Mouse (Mus musculus) forebrain, embryonic 10.5 days (tissue): ENCODE data around the gene Hsf5. TPM values are rescaled to one million over a fixed set of nuclear protein-coding genes. Genes with fewer than 3 reads are reported as not detected.

Experiments used
- DNase-seq: peaks from one replicate; pipeline ENCODE4 v3.0.0-alpha.2; 2017; ENCODE audit warnings: low spot score; ENCODE audit errors: extremely low spot score
- H3K27ac ChIP-seq: fragments of 300-500 bp; sonication (generic); 2 replicates; pipeline ENCODE4 v1.5.1; 2016; ENCODE audit warnings: mild to moderate bottlenecking
- H3K27me3 ChIP-seq: fragments of 300-500 bp; sonication (generic); 2 replicates; pipeline ENCODE4 v1.6.1; 2016; ENCODE audit warnings: mild to moderate bottlenecking; ENCODE audit not compliant: poor library complexity, severe bottlenecking
- H3K36me3 ChIP-seq: fragments of 300-500 bp; sonication (generic); replicated peaks from 2 replicates; pipeline ENCODE4 v1.6.1; 2016; ENCODE audit warnings: mild to moderate bottlenecking, moderate library complexity
- H3K4me1 ChIP-seq: fragments of 300-500 bp; sonication (generic); 2 replicates; pipeline ENCODE4 v1.6.1; 2016
- H3K4me3 ChIP-seq: fragments of 300-500 bp; sonication (generic); 2 replicates; pipeline ENCODE4 v1.5.1; 2016; ENCODE audit warnings: mild to moderate bottlenecking, moderate library complexity
- H3K9me3 ChIP-seq: fragments of 300-500 bp; sonication (generic); 2 replicates; pipeline ENCODE4 v1.6.1; 2016; ENCODE audit warnings: mild to moderate bottlenecking, moderate library complexity
- WGBS: fragments of 180-500 bp; shearing (Covaris S2); methylation state at CpG from one replicate; pipeline ENCODE4 v1.1.7; 2016; 5-methylcytosine and 5-hydroxymethylcytosine counted together
- polyA plus RNA-seq: library from polyadenylated mRNA; unstranded; fragments of >200 nt; fragmentation: Nextera tagmentation; extraction: Ambion mirVana; gene quantifications from 2 replicates; pipeline ENCODE4 v1.2.1, GENCODE M21; 2016

Gene Hsf5
- polyA plus RNA-seq, 1 experiment from 2014 or later, result 0.31 TPM

DNA sequence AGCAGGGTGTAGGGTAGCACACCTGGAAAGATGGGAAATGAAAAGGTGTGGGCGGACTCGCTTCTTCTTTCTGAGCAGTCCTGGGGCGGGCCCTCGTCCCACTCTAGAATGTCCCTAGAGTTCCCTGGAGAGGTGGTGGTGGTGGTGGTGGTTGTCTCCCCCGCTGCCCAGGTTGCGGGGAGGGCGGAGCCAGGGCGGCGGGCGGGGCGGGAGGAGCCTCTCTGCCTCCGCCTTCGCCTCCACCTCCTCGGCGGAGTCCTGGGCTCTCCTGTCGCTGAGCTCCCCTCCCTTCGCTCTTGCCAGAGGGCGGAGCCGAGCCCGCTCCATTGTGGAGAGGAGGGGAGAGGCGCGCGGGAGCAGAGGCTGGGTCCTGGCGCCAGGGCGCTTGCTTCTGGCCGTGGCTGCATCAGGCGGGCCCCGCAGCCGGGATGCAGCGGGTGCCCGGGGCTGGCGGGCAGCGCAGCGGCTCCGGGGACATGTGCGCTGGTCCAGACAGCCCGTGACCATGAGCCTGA, 21.6 kb upstream of the Hsf5 start:
- H3K27ac ChIP-seq, result peak overlapping the region; percentile 95
- 1% methylated on average over 36 of the region's 37 CpGs for WGBS
- no peaks in the 10 kb centered on the region for H3K9me3 ChIP-seq
- peaks cover 61% of the 10 kb centered on the region for H3K4me1 ChIP-seq
- DNase-seq, result peak; percentile 88
- peaks cover 54% of the 10 kb centered on the region for H3K36me3 ChIP-seq
- peak overlapping the region; percentile 80 for H3K4me3 ChIP-seq
- no peaks in the 10 kb centered on the region for H3K27me3 ChIP-seq

DNA sequence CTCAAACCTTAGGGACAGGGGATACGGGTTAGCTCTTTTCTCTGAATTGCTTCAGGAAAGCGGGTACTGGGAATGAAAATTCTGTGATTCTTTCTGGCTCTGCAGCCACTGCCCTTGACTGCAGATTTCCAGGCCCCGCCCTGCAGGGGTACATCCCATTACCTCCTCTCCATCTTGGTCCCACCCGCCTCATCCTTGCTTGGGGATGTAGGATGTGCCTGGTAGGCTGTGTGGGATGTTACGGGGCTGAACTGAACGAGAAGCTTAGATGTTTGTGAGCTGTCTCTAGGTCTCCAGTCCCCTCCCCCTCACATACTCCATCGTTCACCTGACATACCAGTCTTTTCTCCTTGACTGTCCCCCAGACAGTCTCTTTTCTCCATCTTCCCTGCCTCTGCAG, 21.0 kb upstream of the Hsf5 start:
- H3K27ac ChIP-seq, result peak overlapping the region; percentile 95
- H3K4me1 ChIP-seq, result peaks cover 55% of the 10 kb centered on the region
- peaks cover 60% of the 10 kb centered on the region for H3K36me3 ChIP-seq
- peak overlapping the region; percentile 80 for H3K4me3 ChIP-seq
- DNase-seq, result no peak
- no peaks in the 10 kb centered on the region for H3K9me3 ChIP-seq
- 11% methylated on average over 7 of the region's 7 CpGs for WGBS
- H3K27me3 ChIP-seq, result no peaks in the 10 kb centered on the region

DNA sequence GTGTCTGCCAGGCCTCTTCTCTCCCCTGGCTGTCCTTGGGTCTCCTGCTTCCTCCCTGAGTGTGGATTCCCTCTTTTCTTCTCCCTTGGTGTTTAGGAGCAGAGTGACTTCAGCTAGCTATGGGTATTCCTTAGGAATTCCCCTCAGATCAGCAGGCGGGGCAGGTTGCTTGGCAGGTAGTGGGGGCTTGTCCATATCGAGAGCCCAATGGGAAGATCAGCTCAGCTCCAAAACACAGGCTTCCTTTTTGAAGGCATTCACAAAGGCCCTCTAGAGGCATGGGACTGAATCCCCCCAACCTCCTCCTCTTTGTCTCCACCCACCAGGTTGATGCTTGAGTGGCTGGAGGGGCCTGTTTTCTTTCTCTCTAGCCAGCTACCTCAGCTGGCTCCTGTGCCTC, 20.5 kb upstream of the Hsf5 start:
- H3K27ac ChIP-seq, result peak overlapping the region; percentile 95
- H3K27me3 ChIP-seq, result no peaks in the 10 kb centered on the region
- peaks cover 65% of the 10 kb centered on the region for H3K36me3 ChIP-seq
- no peaks in the 10 kb centered on the region for H3K9me3 ChIP-seq
- WGBS, result 37% methylated on average over 2 of the region's 2 CpGs
- peaks cover 55% of the 10 kb centered on the region for H3K4me1 ChIP-seq
- peak overlapping the region; percentile 80 for H3K4me3 ChIP-seq
- DNase-seq, result no peak

DNA sequence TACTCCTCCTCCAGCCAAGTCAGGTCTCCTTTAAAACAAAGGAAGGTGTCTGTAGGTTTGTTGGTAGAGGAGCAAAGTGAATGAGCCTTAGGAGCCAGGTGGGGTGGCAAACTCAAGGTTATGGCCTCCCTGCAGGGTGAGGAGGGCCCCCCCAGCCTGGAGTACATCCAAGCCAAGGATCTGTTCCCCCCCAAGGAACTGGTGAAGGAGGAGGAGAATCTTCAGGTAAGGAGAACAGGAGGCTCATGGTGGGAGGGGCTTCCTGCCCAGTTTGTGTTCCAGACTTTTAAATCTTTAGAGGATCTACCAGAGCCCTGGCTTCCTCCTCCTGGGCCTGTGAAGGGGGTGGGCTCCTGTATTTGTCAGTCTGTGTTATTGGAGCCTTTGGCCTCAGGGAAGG, 19.9 kb upstream of the Hsf5 start:
- Histone ChIP-seq H3K9me3 (no peaks in the 10 kb centered on the region), H3K27me3 (no peaks in the 10 kb centered on the region), H3K36me3 (peaks cover 71% of the 10 kb centered on the region), H3K27ac (peak overlapping the region; percentile 95), H3K4me3 (peak overlapping the region; percentile 80), H3K4me1 (peaks cover 55% of the 10 kb centered on the region)
- no peak for DNase-seq

DNA sequence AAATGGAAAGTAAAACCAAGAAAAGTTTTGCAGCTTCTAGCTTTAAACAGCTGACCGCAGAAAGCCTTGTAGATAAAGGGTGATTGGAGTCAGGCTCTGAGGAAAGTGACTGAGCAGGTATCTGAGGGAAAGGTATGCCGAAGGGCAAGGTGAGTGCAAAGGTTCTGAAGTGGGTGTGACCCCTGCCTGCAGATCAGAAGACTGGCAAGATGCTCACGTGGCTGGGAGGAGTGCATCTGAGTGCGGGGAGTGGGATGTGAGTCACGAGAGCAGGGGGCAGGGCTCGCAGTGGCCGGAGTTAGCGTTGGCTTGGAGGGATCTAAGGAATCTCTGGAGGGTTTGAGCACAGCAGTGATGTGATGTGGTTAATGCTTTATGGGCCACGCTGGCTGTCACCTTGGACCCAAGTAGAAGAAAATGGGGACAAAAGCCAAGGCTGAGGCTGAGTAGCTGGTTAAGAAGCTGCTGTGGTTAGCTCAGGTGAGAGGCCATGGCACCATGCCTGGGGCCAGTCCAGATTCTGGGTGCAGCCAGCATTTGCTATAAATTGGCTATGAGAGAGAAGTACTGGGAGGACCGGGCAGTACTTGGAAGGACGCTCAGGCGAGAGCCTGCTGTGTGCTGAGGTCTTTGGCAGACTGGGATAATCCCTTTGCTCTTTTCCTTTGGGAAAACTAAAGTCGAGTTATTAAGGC, 17.4 kb upstream of the Hsf5 start:
- peaks cover 87% of the 10 kb centered on the region for H3K36me3 ChIP-seq
- no peaks in the 10 kb centered on the region for H3K27me3 ChIP-seq

DNA sequence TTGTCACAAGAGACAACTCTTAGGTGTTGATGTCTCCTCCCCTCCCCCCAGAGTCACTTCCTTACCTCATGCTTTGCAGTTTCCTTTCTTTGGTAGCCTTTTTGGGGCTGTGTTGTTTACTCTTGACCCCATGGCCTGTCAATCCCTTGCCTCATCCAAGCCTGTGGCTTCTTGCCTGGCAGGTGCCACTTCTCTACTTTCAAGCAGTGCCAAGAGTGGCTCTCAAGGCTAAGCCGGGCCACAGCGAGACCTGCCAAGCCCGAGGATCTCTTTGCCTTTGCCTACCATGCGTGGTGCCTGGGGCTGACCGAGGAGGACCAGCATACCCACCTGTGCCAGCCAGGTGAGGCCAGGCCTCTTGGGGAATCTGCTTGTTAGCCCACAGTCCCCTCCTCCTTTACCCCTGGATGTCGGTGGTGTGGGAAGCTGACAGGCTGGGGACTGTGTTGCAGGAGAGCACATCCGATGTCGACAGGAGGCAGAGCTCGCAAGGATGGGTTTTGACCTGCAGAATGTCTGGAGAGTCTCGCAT, 16.6 kb upstream of the Hsf5 start:
- H3K27ac ChIP-seq, result no peak overlapping the region
- H3K27me3 ChIP-seq, result no peaks in the 10 kb centered on the region
- H3K4me1 ChIP-seq, result peaks cover 22% of the 10 kb centered on the region
- peaks cover 92% of the 10 kb centered on the region for H3K36me3 ChIP-seq
- H3K4me3 ChIP-seq, result no peak overlapping the region
- DNase-seq, result no peak
- no peaks in the 10 kb centered on the region for H3K9me3 ChIP-seq
- WGBS, result 95% methylated on average over 10 of the region's 10 CpGs

More for the DNA sequence above, 17.4 kb upstream of the Hsf5 start:
- no peak for DNase-seq
- no peak overlapping the region for H3K27ac ChIP-seq
- no peaks in the 10 kb centered on the region for H3K9me3 ChIP-seq
- H3K4me3 ChIP-seq, result no peak overlapping the region
- H3K4me1 ChIP-seq, result peaks cover 31% of the 10 kb centered on the region
- WGBS, result 91% methylated on average over 13 of the region's 13 CpGs

DNA sequence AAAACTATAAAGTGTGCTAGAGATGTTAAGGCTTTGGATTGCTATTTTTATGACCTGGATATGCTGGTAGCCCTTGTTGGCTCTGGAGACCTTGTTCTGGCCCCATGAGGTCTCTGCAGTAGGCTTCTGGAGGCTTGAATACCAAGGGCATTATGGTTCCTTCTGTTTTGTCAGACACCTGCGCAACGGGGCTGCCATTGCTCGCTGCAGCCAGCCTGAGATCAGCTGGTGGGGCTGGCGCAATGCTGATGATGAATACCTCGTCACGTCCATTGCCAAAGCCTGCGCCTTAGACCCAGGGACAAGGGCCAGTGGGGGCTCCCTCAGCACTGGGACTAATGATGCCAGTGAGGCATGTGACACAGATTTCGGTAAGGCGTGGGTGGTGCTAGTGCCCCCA, 14.7 kb upstream of the Hsf5 start:
- 96% methylated on average over 9 of the region's 9 CpGs for WGBS
- peaks cover 100% of the 10 kb centered on the region for H3K36me3 ChIP-seq

DNA sequence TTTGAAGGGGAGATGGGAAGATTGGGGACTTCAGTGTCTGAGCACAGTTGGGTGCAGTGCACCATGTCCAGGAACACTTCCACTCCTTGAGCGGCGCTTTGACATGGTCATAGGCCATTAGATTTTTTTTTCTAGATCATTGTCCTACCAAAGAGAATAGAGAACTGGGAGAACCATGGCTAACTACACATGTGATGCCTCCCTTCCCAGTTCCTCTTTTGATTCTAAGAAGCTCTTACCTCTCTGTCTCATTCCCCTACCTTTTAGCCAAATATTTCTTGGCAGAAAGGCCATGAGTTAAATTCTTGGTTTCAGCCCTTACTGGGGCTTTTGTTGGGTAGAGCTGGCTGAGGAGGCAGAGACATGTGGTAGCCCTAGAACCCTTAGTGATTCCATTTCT, 13.4 kb upstream of the Hsf5 start:
- H3K4me1 ChIP-seq, result no peaks in the 10 kb centered on the region
- H3K27ac ChIP-seq, result no peak overlapping the region
- H3K27me3 ChIP-seq, result no peaks in the 10 kb centered on the region
- H3K4me3 ChIP-seq, result no peak overlapping the region
- no peaks in the 10 kb centered on the region for H3K9me3 ChIP-seq
- peaks cover 100% of the 10 kb centered on the region for H3K36me3 ChIP-seq
- WGBS, result 99% methylated on average over 2 of the region's 2 CpGs
- no peak for DNase-seq

More for the DNA sequence above, 14.7 kb upstream of the Hsf5 start:
- H3K4me1 ChIP-seq, result peaks cover 4% of the 10 kb centered on the region
- H3K4me3 ChIP-seq, result no peak overlapping the region
- no peak for DNase-seq
- no peaks in the 10 kb centered on the region for H3K9me3 ChIP-seq
- H3K27me3 ChIP-seq, result no peaks in the 10 kb centered on the region
- no peak overlapping the region for H3K27ac ChIP-seq

DNA sequence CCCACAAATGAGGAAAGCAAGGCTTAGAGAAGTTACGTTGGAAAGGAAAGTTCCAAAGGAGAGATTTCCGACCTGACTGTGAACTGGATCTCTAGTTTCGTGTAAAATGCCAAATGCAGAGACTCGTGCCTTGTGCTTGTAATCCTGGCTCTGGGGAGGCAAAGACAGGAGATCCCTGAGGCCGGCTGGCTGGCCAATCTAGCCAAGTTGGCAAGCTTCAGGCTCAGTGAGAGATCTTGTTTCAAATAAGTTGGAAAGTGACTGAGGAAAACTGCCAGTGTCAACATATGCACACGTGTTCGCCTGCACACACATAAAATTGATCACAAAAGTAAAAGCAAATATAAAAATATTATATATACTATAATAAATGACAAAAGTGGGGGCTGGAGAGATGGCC, 7.7 kb upstream of the Hsf5 start:
- Histone ChIP-seq H3K4me1 (no peaks in the 10 kb centered on the region), H3K27ac (no peak overlapping the region), H3K27me3 (no peaks in the 10 kb centered on the region), H3K4me3 (no peak overlapping the region), H3K9me3 (no peaks in the 10 kb centered on the region), H3K36me3 (peaks cover 100% of the 10 kb centered on the region)
- no peak for DNase-seq
- 90% methylated on average over 7 of the region's 7 CpGs for WGBS

DNA sequence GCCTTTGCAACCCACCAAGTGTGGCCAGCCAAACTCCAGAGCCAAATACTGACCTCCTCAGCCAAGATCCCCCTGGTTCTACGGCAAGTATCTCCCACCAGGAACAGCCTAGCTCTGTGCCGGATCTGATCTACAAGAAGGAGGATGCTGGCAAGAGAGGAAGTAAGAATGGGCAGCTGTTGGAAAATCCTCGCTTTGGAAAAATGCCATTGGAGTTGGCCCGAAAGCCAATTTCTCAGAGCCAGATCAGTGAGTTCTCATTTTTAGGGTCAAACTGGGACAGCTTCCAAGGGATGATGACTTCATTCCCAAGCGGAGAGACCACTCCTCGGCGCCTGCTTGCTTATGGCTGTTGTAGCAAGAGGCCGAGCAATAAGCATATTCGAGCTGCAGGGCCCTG, 5.4 kb upstream of the Hsf5 start:
- Histone ChIP-seq H3K9me3 (no peaks in the 10 kb centered on the region; the same call in 1 of the 2 replicates), H3K4me1 (no peaks in the 10 kb centered on the region), H3K4me3 (no peak overlapping the region), H3K27ac (no peak overlapping the region), H3K27me3 (no peaks in the 10 kb centered on the region), H3K36me3 (peaks cover 100% of the 10 kb centered on the region)
- no peak for DNase-seq
- WGBS, result 98% methylated on average over 9 of the region's 9 CpGs

DNA sequence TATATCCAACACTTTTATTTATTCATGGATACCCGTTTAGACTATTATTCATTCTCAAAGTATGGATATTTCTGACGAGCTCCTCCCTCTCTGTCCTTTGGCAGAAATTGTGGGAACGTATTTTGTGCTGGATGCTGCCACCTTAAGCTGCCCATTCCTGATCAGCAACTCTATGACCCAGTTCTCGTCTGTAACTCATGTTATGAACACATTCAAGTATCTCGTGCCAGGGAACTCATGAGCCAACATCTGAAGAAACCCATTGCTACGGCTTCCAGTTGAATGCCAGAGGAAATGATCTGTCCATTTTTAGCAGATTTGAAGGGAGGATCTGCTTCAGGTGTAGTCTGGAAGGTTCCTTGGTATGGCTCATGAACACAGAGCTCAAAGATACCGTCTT, 3.0 kb upstream of the Hsf5 start:
- H3K36me3 ChIP-seq, result peaks cover 100% of the 10 kb centered on the region

DNA sequence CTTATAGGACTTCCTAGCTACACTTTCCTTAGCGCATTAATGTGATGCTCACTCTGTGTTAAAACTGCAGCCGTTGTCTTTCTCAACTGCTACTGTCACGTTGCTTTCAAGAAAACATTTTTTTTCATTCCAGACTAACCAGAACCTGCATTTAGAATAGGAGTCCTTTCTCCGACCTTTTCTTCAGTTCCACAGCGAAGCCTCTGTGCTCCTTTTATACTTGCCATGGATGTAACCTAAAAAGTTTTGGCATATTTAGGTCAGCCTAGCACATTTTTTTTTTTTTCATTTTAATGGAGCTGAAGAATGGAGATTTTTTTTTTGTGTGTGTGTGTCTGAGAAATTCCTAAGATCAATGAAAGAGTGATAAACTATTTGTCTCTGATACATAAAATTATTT, 1.4 kb upstream of the Hsf5 start:
- 95% methylated on average over 5 of the region's 5 CpGs for WGBS
- H3K9me3 ChIP-seq, result peaks cover 12% of the 10 kb centered on the region

More for the DNA sequence above, 3.0 kb upstream of the Hsf5 start:
- Histone ChIP-seq H3K9me3 (peaks cover 12% of the 10 kb centered on the region), H3K27ac (no peak overlapping the region), H3K4me3 (no peak overlapping the region), H3K4me1 (no peaks in the 10 kb centered on the region), H3K27me3 (no peaks in the 10 kb centered on the region)
- WGBS, result 91% methylated on average over 7 of the region's 7 CpGs
- DNase-seq, result no peak

DNA sequence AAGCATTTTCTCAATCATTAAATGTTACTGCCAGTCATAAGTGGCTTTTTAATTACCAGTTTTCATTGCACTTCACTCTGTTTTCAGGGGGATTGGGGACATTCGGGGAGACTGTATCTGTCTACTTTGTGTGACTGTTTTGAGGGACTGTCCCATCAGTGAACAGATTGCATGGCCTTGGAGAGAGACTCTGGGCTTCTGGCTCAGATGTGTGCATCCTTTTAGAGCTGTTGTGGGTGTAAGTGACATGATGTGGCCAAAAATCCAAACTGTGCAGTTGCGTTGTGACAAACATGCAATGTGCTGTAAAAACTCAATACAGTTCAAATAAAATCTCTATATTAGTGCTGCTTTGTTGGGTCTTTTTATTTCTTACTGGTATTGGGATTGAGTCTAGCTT, 1.0 kb upstream of the Hsf5 start:
- no peaks in the 10 kb centered on the region for H3K4me1 ChIP-seq
- H3K36me3 ChIP-seq, result peaks cover 98% of the 10 kb centered on the region
- 94% methylated on average over 2 of the region's 2 CpGs for WGBS

More for the DNA sequence above, 1.4 kb upstream of the Hsf5 start:
- no peaks in the 10 kb centered on the region for H3K4me1 ChIP-seq
- H3K27me3 ChIP-seq, result no peaks in the 10 kb centered on the region
- no peak overlapping the region for H3K27ac ChIP-seq
- DNase-seq, result no peak
- peaks cover 98% of the 10 kb centered on the region for H3K36me3 ChIP-seq
- H3K4me3 ChIP-seq, result no peak overlapping the region

More for the DNA sequence above, 1.0 kb upstream of the Hsf5 start:
- Histone ChIP-seq H3K27ac (no peak overlapping the region), H3K9me3 (peaks cover 12% of the 10 kb centered on the region), H3K27me3 (no peaks in the 10 kb centered on the region), H3K4me3 (no peak overlapping the region)
- no peak for DNase-seq
